Mouse (Mus musculus): Measurements from ENCODE around the gene A130010J15Rik. TPM values are rescaled to one million over a fixed set of nuclear protein-coding genes. Genes with fewer than 3 reads are reported as not detected.
A peak's percentile ranks its signal among the peaks of the same experiment; 100 is the strongest.

A130010J15Rik gene
- polyA plus RNA-seq (2014; fragmentation: Nextera tagmentation; extraction: Ambion mirVana), result 14.9 and 17.9 TPM in 2 replicates

DNA sequence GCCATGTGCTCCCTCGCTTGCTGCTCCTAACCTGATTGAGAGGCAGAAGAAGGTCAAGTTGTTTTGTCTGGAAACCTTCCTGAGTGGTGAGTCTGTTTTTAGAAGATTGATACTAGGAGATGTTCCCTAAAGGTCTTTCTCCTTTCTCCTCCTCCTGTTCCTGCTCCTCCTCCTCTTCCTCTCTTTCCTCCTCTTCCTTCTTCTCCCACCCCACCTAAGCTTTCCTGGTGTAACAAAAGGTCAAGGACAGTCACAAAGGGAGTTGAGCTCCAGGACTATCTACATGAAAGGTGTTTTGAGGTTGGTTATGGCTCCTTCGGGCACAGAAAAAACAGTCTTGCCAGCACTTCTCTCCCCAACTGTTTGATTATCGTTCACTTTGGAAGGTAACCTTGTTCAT is at the start of gene A130010J15Rik:
Gene A130010J15Rik (plus strand): TSS at position 301 of the 400 bp plus-strand sequence.
- Histone ChIP-seq H3K4me1 (ENCODE audit: control insufficient read depth, insufficient read depth, low read length) (0 out of 2 replicates have a peak, but pooled peaks cover 5% of the 10 kb centered on the region), H3K27me3 (ENCODE audit: control insufficient read depth, insufficient read depth, low read length) (no peaks in the 10 kb centered on the region), H3K9me3 (ENCODE audit: control insufficient read depth, low read length) (no peaks in the 10 kb centered on the region), H3K4me2 (no peak within 1 kb of the TSS), H3K27ac (ENCODE audit: low read depth, low read length) (no peak within 1 kb of the TSS), H3K36me3 (ENCODE audit: control insufficient read depth, insufficient read depth, low read length) (no peaks in the 10 kb centered on the region), H3K9ac (ENCODE audit: low read length) (no peak within 1 kb of the TSS), H3K4me3 (ENCODE audit: low read depth, low read length) (no peak within 1 kb of the TSS)
- WGBS, result 91% methylated on average over 3 of the region's 3 CpGs
- ATAC-seq (ENCODE audit: low FRiP score) (no peak), DNase-seq (ENCODE audit: low spot score, missing footprints) (no peak)

DNA sequence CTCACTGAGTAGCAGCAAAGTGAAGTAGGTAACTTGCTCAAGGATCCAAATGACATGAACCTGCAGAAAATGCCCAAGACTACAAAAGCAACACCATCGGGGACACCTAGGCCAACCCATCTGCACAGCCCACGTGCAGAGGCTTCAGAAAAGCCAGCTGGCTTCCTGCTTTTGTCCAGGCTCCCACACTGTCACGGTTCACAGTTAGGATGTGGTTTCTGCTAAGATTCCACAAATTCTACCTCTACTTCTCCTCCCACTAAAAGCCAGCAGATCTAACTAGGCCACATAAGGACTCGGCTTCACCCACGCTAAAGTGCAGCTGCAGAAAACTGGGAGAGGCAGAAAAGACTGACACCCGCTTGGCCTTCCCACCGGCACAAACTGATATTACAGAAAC is 45.1 kb upstream of the A130010J15Rik start:
- Histone ChIP-seq H3K9me3 (ENCODE audit: control insufficient read depth, low read length) (no peaks in the 10 kb centered on the region), H3K4me1 (ENCODE audit: control insufficient read depth, insufficient read depth, low read length) (no peaks in the 10 kb centered on the region), H3K36me3 (ENCODE audit: control insufficient read depth, insufficient read depth, low read length) (peaks cover 36% of the 10 kb centered on the region), H3K27me3 (ENCODE audit: control insufficient read depth, insufficient read depth, low read length) (no peaks in the 10 kb centered on the region), H3K27ac (ENCODE audit: low read depth, low read length) (no peak overlapping the region), H3K9ac (ENCODE audit: low read length) (no peak overlapping the region), H3K4me3 (ENCODE audit: low read depth, low read length) (no peak overlapping the region), H3K4me2 (no peak overlapping the region)
- peak; percentile 4 for DNase-seq (ENCODE audit: low spot score, missing footprints)
- no peak for ATAC-seq (ENCODE audit: low FRiP score)
- 96% methylated on average over 7 of the region's 7 CpGs for WGBS

DNA sequence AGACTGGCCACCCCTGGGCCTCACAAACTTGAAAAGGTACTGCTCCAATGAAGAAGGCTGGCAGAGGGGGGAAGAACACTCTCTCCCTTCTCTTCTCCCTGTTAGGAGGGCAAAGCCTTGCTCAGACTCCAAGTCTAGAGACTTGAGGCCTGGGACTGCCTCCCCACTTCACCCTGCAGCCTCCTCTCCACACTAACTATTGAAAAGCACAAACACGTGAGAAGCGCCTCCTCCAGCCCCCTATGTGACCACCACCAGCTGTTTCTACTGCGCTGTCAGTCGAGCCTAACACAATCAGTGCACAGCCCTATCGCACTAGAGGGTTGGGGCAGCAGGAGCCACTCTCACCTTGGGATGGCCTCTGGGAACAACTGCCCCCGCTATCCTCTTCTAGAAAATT is 44.6 kb upstream of the A130010J15Rik start:
- H3K9ac ChIP-seq (ENCODE audit: low read length), result no peak overlapping the region
- H3K27ac ChIP-seq (ENCODE audit: low read depth, low read length), result no peak overlapping the region
- H3K36me3 ChIP-seq (ENCODE audit: control insufficient read depth, insufficient read depth, low read length), result peaks cover 33% of the 10 kb centered on the region
- H3K4me2 ChIP-seq, result no peak overlapping the region
- H3K4me3 ChIP-seq (ENCODE audit: low read depth, low read length), result no peak overlapping the region
- DNase-seq (ENCODE audit: low spot score, missing footprints), result no peak
- H3K9me3 ChIP-seq (ENCODE audit: control insufficient read depth, low read length), result no peaks in the 10 kb centered on the region
- no peak for ATAC-seq (ENCODE audit: low FRiP score)
- H3K4me1 ChIP-seq (ENCODE audit: control insufficient read depth, insufficient read depth, low read length), result no peaks in the 10 kb centered on the region
- WGBS, result 93% methylated on average over 6 of the region's 6 CpGs
- no peaks in the 10 kb centered on the region for H3K27me3 ChIP-seq (ENCODE audit: control insufficient read depth, insufficient read depth, low read length)

DNA sequence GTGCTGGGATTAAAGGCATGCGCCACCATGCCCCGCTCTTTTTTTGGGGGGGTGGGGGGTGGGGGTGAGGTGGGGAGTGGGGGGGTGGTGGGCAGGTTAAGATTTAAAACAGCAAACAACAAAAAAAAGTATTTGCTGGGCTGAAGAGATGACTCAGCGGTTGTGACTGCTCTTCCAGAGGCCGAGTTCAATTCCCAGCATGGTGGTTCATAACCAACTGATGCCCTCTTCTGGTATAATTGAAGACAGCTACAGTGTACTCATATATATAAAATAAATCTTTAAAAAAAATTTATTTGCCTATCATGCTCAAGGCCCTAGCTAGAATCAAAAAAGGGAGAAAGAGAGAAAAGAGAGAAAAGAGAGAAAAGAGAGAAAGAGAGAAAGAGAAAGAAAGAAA is 42.0 kb upstream of the A130010J15Rik start:
- no peaks in the 10 kb centered on the region for H3K27me3 ChIP-seq (ENCODE audit: control insufficient read depth, insufficient read depth, low read length)
- H3K9me3 ChIP-seq (ENCODE audit: control insufficient read depth, low read length), result no peaks in the 10 kb centered on the region
- no peak overlapping the region for H3K9ac ChIP-seq (ENCODE audit: low read length)
- WGBS, result 85% methylated on average over 4 of the region's 4 CpGs
- no peak overlapping the region for H3K4me2 ChIP-seq
- H3K4me1 ChIP-seq (ENCODE audit: control insufficient read depth, insufficient read depth, low read length), result peaks cover 8% of the 10 kb centered on the region; the same call in 1 of the 2 replicates
- H3K27ac ChIP-seq (ENCODE audit: low read depth, low read length), result no peak overlapping the region
- H3K4me3 ChIP-seq (ENCODE audit: low read depth, low read length), result no peak overlapping the region
- H3K36me3 ChIP-seq (ENCODE audit: control insufficient read depth, insufficient read depth, low read length), result peaks cover 17% of the 10 kb centered on the region
- no peak for ATAC-seq (ENCODE audit: low FRiP score)
- DNase-seq (ENCODE audit: low spot score, missing footprints), result no peak

DNA sequence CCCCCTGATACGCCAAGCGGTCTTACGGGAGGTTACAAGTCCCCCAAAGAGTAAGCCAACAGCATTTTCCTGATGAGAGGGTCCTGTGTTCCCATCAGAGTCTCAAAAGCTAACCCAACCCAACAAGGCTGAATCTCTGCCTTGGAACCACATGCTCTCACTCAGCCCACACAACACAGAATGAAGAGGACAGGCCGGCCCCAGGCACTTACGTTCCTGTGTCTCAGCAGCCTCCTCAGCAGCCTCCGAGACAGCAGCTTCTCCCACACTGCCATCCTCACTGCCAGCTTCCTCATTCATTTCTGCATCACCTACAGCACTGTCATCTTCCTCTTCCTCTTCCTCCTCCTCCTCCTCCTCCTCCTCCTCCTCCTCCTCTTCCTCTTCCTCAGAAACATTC is 39.8 kb upstream of the A130010J15Rik start:
- Histone ChIP-seq H3K4me1 (ENCODE audit: control insufficient read depth, insufficient read depth, low read length) (peaks cover 8% of the 10 kb centered on the region; the same call in 1 of the 2 replicates), H3K36me3 (ENCODE audit: control insufficient read depth, insufficient read depth, low read length) (peaks cover 7% of the 10 kb centered on the region; the same call in 1 of the 2 replicates), H3K9ac (ENCODE audit: low read length) (no peak overlapping the region), H3K4me3 (ENCODE audit: low read depth, low read length) (no peak overlapping the region), H3K27ac (ENCODE audit: low read depth, low read length) (no peak overlapping the region), H3K4me2 (no peak overlapping the region), H3K27me3 (ENCODE audit: control insufficient read depth, insufficient read depth, low read length) (no peaks in the 10 kb centered on the region), H3K9me3 (ENCODE audit: control insufficient read depth, low read length) (no peaks in the 10 kb centered on the region)
- WGBS, result 94% methylated on average over 6 of the region's 6 CpGs
- DNase-seq (ENCODE audit: low spot score, missing footprints) (peak; percentile 45), ATAC-seq (ENCODE audit: low FRiP score) (no peak)

DNA sequence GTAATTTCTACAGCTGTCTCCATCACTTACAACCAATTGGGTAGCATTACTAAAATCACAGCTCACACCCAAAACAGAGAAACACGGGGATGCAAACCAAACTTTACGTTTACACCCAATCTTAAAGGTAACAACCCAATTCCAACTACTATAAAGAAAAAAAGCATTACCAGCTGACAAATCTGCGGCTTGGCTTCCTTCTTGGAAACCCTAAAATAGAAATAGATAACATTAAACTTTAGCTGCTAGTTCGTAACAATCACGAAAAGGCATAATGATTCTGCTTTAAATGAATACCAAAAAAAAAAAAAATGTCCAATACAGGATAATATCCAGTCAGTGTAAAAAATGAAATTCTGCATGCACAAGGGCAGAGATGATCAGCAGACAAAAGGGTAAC is 38.5 kb upstream of the A130010J15Rik start:
- peak overlapping the region; percentile 88 for H3K4me3 ChIP-seq (ENCODE audit: low read depth, low read length)
- peak; percentile 66 for DNase-seq (ENCODE audit: low spot score, missing footprints)
- H3K36me3 ChIP-seq (ENCODE audit: control insufficient read depth, insufficient read depth, low read length), result peaks cover 7% of the 10 kb centered on the region; the same call in 1 of the 2 replicates
- H3K4me2 ChIP-seq, result peak overlapping the region; percentile 50
- no peaks in the 10 kb centered on the region for H3K9me3 ChIP-seq (ENCODE audit: control insufficient read depth, low read length)
- peaks cover 8% of the 10 kb centered on the region; the same call in 1 of the 2 replicates for H3K4me1 ChIP-seq (ENCODE audit: control insufficient read depth, insufficient read depth, low read length)
- H3K27me3 ChIP-seq (ENCODE audit: control insufficient read depth, insufficient read depth, low read length), result no peaks in the 10 kb centered on the region
- no peak overlapping the region for H3K27ac ChIP-seq (ENCODE audit: low read depth, low read length)
- 28% methylated on average over 5 of the region's 5 CpGs for WGBS
- H3K9ac ChIP-seq (ENCODE audit: low read length), result peak overlapping the region; percentile 78
- no peak for ATAC-seq (ENCODE audit: low FRiP score)

DNA sequence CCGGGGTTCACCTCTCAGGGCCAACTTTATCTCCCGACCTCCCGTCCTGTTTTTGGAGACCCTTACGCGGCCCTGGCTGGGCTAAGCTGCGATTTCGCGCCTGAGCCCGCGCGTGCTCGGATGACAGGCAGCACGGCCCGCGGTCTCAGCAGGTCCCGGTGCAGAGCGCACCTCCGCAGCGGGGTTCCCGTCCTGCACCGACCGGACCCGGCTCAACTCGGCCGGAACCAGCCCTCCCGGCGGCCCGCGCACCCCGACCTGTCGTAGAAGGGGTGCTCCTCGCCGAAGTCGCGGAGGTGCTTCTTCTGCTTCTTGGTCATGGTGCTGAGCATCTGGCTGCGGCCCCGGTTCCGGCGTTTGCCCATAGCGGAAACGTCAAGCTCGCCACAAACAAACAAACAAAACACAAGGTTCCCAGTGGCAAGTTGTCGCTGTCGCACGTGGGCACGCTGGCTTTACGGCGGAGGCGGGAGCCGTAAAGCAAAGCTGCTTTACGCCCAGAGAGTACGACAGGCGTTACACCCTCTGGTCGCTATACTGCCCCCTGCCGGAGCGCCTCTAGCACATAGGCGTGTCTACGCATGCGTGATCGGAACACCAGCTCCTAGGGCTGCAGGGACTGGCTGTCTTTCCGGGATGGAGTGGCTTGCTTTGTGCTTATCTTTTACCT is 37.9 kb upstream of the A130010J15Rik start, which contains the start of gene Diexf:
Gene Diexf (minus strand): TSS at position 487 of the 670 bp plus-strand sequence.
- Histone ChIP-seq H3K27ac (ENCODE audit: low read depth, low read length) (no peak within 1 kb of the TSS), H3K4me3 (ENCODE audit: low read depth, low read length) (peak within 1 kb of the TSS; percentile 88), H3K9me3 (ENCODE audit: control insufficient read depth, low read length) (no peaks in the 10 kb centered on the region), H3K36me3 (ENCODE audit: control insufficient read depth, insufficient read depth, low read length) (peaks cover 7% of the 10 kb centered on the region; the same call in 1 of the 2 replicates), H3K27me3 (ENCODE audit: control insufficient read depth, insufficient read depth, low read length) (no peaks in the 10 kb centered on the region), H3K4me1 (ENCODE audit: control insufficient read depth, insufficient read depth, low read length) (peaks cover 8% of the 10 kb centered on the region; the same call in 1 of the 2 replicates), H3K4me2 (peak within 1 kb of the TSS; percentile 50), H3K9ac (ENCODE audit: low read length) (peak within 1 kb of the TSS; percentile 78)
- ATAC-seq (ENCODE audit: low FRiP score), result peak; percentile 94
- peak; percentile 100 for DNase-seq (ENCODE audit: low spot score, missing footprints)
- under 1% methylated on average over 61 of the region's 61 CpGs for WGBS

DNA sequence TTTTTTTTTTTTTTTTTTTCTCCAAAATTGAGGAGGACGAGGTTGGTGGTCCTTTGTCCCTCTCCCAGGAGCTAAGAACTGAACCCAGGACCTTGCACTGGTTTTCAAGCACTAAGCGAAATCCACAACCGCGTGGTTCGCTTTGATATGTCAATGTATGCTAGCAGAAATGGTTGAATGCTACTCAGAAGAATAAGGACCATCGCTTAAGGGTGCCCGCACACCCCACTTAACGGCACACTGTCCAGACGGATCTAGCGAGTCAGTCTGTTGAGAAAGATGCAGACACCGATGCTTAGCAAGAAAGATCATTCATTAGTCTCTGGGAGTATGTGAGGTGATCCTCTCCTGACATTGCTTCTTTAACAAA is 37.4 kb upstream of the A130010J15Rik start:
- H3K4me2 ChIP-seq, result peak overlapping the region; percentile 48
- H3K4me1 ChIP-seq (ENCODE audit: control insufficient read depth, insufficient read depth, low read length), result peaks cover 8% of the 10 kb centered on the region; the same call in 1 of the 2 replicates
- peaks cover 7% of the 10 kb centered on the region; the same call in 1 of the 2 replicates for H3K36me3 ChIP-seq (ENCODE audit: control insufficient read depth, insufficient read depth, low read length)
- H3K4me3 ChIP-seq (ENCODE audit: low read depth, low read length), result peak overlapping the region; percentile 88
- no peak overlapping the region for H3K27ac ChIP-seq (ENCODE audit: low read depth, low read length)
- no peaks in the 10 kb centered on the region for H3K9me3 ChIP-seq (ENCODE audit: control insufficient read depth, low read length)
- peak overlapping the region; percentile 47 for H3K9ac ChIP-seq (ENCODE audit: low read length)
- DNase-seq (ENCODE audit: low spot score, missing footprints), result no peak
- peak; percentile 61 for ATAC-seq (ENCODE audit: low FRiP score)
- WGBS, result 26% methylated on average over 11 of the region's 11 CpGs
- H3K27me3 ChIP-seq (ENCODE audit: control insufficient read depth, insufficient read depth, low read length), result no peaks in the 10 kb centered on the region

DNA sequence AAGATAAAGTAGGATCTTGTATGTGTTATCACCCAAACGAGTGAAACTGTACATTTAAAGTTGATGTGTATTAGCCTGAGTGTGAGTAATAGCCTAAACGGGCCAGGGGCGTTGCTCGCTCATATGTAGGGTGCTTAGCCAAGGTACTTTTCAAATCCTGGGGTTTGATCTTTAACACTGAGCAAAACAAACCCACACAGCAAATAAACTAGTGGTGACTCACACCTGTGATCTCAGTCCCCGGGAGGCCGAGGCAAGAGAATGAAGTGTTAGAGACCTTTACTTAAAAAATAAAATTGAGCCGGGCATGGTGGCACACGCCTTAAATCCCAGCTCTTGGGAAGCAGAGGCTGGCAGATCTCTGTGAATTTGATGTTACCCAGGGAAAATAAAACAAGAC is 37.0 kb upstream of the A130010J15Rik start:
- Histone ChIP-seq H3K36me3 (ENCODE audit: control insufficient read depth, insufficient read depth, low read length) (peaks cover 7% of the 10 kb centered on the region; the same call in 1 of the 2 replicates), H3K9me3 (ENCODE audit: control insufficient read depth, low read length) (no peaks in the 10 kb centered on the region), H3K27me3 (ENCODE audit: control insufficient read depth, insufficient read depth, low read length) (no peaks in the 10 kb centered on the region), H3K9ac (ENCODE audit: low read length) (peak overlapping the region; percentile 47), H3K4me3 (ENCODE audit: low read depth, low read length) (peak overlapping the region; percentile 88), H3K27ac (ENCODE audit: low read depth, low read length) (no peak overlapping the region), H3K4me2 (peak overlapping the region; percentile 48), H3K4me1 (ENCODE audit: control insufficient read depth, insufficient read depth, low read length) (peaks cover 8% of the 10 kb centered on the region; the same call in 1 of the 2 replicates)
- DNase-seq (ENCODE audit: low spot score, missing footprints) (peak; percentile 41), ATAC-seq (ENCODE audit: low FRiP score) (peak; percentile 25; the same call in 1 of the 2 replicates)
- 89% methylated on average over 8 of the region's 8 CpGs for WGBS

All from midbrain, embryonic 11.5 days (tissue).